Mouse (Mus musculus): ENCODE measurements around the gene Ncr1.
"Not testable (repeated sequence)": the region's sequence is repeated elsewhere in the genome, so short reads cannot be mapped to it uniquely, and the experiment has no call there.

Gene Ncr1

DNA sequence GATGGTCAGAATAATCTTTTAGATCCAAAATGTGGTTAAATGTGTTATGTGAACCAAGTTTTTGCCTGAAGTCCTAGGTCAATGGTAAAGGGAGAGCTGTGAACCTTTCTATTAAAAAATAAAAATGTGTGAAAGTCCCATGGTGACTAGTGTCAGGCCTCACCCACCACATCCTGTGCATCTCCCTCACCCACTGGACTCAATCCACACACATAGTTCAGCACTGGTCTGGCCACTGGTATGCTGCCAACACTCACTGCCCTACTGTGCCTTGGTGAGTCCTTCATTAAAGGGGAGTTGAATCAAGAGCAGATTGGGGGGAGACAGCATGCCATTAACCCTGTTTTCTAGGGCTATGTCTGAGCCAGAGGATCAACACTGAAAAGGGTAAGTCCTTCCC, at the start of gene Ncr1:
Gene Ncr1 (plus strand): TSS at position 216 of the 400 bp plus-strand sequence.
- no peak for DNase-seq (ENCODE audit: low spot score)

DNA sequence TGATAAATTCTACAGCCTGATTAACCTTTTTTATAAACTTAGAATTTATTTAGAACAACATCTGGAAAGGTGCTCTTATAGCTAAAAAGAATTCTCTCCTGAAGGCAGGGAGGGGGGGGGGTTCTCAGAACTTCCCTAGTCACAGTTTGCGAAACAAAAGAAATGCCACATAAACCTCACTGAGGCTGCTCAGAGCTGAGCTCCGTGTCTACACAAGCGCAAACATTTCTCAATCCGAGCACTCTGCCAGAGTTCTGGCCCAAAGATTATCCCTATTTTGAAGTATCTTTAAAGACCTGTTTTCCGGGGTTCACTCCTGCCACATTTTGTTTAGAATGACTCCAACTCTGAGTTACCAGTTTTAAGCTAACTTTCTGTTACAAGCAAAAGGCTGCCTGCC, 44.9 kb upstream of the Ncr1 start:
- DNase-seq (ENCODE audit: low spot score): no peak

DNA sequence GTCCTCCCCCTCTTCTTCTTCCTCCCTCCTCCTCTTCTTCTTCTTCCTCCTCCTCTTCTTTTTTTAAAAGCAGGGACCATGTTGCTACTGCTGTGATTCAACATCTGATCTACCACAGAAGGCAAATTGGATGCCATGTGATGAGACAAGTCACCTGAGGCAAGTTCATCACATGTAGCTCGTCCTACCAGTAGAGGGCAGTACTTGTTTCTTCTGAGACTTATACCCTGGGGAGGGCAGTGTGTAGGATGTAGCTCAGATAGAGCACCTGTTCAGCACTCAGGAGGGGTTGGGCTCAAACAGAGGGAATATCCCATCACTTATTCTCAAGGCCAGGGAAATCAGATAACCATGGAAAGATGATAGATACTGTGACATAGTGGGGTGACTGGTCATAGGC, 40.3 kb upstream of the Ncr1 start:
- peak; percentile 6 for DNase-seq (ENCODE audit: low spot score)

DNA sequence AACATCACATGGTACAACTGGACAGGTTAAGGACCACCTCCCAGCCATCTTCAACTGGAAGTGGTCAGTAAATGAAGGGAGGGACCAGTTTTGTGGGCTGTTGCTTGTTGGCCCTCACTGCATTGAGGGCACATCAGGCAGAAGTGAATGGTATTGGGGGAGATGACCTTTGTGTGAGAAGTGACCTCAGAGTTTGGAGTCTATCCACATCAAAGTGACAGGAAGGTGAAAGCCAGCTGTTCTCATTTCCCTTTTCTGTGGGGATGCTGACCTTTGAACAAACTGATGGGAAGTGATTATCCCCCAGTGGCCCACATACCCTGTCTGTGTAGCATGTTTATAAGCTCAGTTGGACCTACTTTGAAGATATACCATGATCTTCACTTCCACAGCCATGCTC, 37.4 kb upstream of the Ncr1 start:
- no peak for DNase-seq (ENCODE audit: low spot score)

DNA sequence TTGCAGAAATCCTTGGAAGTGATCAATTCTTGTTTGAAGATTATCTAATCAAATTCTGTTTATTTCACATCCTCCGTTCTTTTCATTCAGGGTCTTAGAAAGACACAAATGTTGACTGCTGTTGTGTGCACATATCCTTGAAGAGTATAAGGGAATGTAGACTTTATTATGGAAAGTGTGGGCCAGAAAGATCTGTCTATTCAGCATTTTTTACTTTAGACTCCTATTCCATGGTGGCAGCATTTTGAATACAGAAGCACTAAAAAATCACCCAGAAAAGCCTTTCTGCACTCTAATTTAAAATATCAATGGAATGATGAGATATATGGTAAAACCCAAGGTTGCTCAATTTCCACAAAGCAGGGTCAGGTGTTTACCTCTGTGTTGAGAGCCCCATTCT, 34.1 kb upstream of the Ncr1 start:
- DNase-seq (ENCODE audit: low spot score): no peak

DNA sequence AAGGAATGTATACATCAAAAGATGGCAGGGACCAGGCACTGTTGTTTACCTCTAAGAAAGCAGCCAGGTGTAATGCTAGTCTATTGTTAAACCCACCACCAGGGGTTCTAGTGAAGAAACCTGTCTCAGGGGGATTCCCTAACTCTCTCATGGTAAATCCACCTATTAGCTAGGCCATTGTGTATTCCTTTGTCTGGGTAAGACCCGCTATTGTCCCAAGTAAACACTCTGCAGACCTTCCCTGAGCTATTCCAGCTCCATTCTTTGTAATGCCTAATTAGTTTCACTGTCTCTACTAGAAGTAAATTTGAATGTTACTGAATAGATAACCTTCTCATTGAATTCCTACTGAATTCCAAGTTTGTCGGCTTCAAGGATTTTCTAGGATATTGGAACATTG, 24.4 kb upstream of the Ncr1 start:
- not testable (repeated sequence) for DNase-seq (ENCODE audit: low spot score)

DNA sequence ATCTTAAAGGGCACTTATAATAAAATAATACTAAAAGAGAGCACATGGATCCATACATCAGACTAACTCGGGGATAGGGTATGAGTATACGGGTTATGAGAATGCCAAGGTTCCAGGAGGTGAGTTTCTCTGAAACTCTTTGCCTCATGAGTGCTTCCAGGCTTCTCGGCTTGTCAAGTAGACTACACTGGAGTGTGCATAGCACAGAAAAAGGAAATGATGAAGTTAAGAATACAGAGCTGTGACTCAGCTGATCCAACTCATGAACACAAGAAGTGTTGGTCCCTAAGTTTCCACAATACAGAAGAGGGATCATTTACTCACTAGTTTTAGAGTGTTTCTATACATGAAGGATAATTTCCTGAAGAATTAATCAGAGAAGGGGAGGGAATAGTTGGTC, 24.0 kb upstream of the Ncr1 start:
- not testable (repeated sequence) for DNase-seq (ENCODE audit: low spot score)

DNA sequence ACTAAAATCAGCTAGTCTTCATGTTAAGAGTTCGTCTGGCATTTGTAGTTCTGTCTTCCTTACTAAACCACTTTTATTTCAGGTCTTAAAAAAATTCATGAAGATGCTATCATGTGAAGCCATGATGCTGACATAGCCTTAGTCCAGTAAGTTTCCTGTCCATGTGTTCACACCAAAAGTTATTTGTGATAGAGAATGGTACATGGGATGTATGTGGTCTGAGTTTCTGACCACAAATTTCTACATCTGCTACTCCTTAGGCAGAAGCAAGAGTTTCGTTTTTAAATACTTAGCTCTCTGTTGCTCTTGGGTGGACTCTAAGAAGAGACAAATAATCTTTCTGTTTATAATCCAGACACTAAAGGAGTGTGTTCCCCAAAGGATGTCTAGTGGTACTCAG, 14.2 kb upstream of the Ncr1 start:
- no peak for DNase-seq (ENCODE audit: low spot score)

DNA sequence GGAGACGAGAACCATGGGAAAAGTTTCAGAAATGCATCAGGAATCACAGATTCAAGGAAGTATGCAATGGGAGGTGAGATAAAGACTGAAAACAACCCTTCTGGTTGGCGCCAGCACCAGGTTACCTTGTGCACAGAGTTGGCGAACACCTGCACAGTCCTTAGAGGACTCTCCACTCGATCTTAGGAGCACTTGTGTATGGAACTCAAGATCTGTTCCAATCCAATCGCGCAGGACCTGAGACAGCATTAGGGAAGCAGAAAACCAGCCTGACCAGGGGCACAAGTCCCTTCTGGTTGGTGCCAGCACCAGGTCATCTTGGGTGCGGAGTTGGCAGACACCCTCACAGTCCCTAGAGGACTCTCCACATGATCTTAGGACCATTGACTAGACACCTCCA, 36.0 kb downstream of the Ncr1 start:
- no peak for DNase-seq (ENCODE audit: low spot score)

Data from embryo, embryonic 10 days (tissue).